Mouse (Mus musculus) kidney, embryonic 16.5 days (tissue): ENCODE measurements around the gene Mfap4. TPM values are rescaled to one million over a fixed set of nuclear protein-coding genes. Genes with fewer than 3 reads are reported as not detected.

Source experiments
- ATAC-seq: fragments of 200-750 bp; cut with Nextera tagmentation; 2 replicates; pipeline ENCODE4 v1.8.0; 2017; ENCODE audit warnings: moderate TSS enrichment; ENCODE audit not compliant: low FRiP score, low TSS enrichment
- H3K27ac ChIP-seq: fragments of 300-500 bp; sonication (generic); 2 replicates; pipeline ENCODE4 v1.5.1; 2014; ENCODE audit warnings: low read length
- H3K27me3 ChIP-seq: fragments of 300-500 bp; sonication (generic); 2 replicates; pipeline ENCODE4 v1.6.1; 2014; ENCODE audit warnings: low read length, control low read depth, mixed read lengths; ENCODE audit not compliant: insufficient read depth
- H3K36me3 ChIP-seq: fragments of 300-500 bp; sonication (generic); 2 replicates; pipeline ENCODE4 v1.6.1; 2014; ENCODE audit warnings: low read length, control low read depth, mixed read lengths; ENCODE audit not compliant: insufficient read depth
- H3K4me1 ChIP-seq: fragments of 300-500 bp; sonication (generic); 2 replicates; pipeline ENCODE4 v1.6.1; 2014; ENCODE audit warnings: low read length, control low read depth, mixed read lengths; ENCODE audit not compliant: insufficient read depth
- H3K4me2 ChIP-seq: fragments of 300-500 bp; sonication (generic); replicated peaks from 2 replicates; pipeline ENCODE4 v1.6.1; 2014; ENCODE audit warnings: low read depth, low read length
- H3K4me3 ChIP-seq: fragments of 300-500 bp; sonication (generic); 2 replicates; pipeline ENCODE4 v1.5.1; 2014; ENCODE audit warnings: mild to moderate bottlenecking, low read length
- H3K9ac ChIP-seq: fragments of 300-500 bp; sonication (generic); replicated peaks from 2 replicates; pipeline ENCODE4 v1.6.1; 2014; ENCODE audit warnings: low read length
- H3K9me3 ChIP-seq: fragments of 300-500 bp; sonication (generic); 2 replicates; pipeline ENCODE4 v1.6.1; 2016; ENCODE audit warnings: low read length, control low read depth
- WGBS: fragments of 180-500 bp; shearing (Covaris S2); extraction: QIAGEN DNeasy Blood & Tissue Kit; methylation state at CpG from one replicate; pipeline ENCODE4 v1.1.7; 2014; 5-methylcytosine and 5-hydroxymethylcytosine counted together
- polyA plus RNA-seq: library from polyadenylated mRNA; unstranded; fragments of >200 nt; fragmentation: Nextera tagmentation; extraction: Ambion mirVana; gene quantifications from 2 replicates; pipeline ENCODE4 v1.2.1, GENCODE M21; 2015

The Mfap4 gene
- polyA plus RNA-seq, 1 experiment from 2014 or later = 181 TPM

DNA sequence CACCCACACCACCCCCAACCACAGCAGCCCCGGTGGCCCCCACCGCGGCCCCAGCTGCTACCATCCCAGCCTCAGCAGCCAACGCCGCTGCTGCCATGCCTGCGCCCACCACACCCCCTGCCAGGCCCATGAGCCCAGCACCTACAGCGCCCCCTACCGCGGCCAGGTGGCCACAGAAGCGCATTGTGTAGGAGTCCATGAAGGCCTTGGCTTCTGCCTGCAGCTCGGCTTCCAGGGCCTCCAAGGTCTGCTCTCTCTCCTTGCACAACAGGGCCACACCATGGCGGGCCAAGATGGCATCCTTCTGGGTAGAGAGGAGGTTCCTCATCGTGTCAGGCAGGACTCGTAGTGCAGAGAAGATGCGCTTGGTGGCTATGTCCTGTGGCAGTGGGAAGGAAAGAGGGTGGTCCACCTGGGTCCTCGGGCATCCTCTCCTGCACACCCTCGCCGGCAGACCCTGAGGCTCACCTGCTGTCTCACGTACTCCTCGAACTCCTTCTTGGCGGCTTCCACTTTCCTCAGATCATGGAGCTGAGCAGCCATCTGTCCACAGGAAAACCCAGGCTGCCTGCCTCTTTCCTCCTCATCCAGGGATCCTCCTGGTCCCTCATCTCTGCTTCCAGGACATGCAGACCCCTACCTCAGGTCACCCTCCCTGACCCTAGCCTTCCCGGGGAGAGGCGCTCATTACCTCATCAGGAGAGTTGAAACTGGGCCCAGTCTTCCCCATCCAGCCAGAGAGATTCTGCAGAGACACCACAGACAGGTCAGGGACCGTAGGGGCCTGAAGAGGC, 35.5 kb upstream of the Mfap4 start:
- H3K4me2 ChIP-seq = no peak overlapping the region
- no peaks in the 10 kb centered on the region for H3K36me3 ChIP-seq
- H3K9ac ChIP-seq = no peak overlapping the region
- no peak for ATAC-seq
- no peaks in the 10 kb centered on the region for H3K9me3 ChIP-seq
- no peaks in the 10 kb centered on the region for H3K27me3 ChIP-seq
- H3K4me1 ChIP-seq = peaks cover 10% of the 10 kb centered on the region
- 71% methylated on average over 24 of the region's 24 CpGs for WGBS
- no peak overlapping the region for H3K27ac ChIP-seq
- no peak overlapping the region for H3K4me3 ChIP-seq

DNA sequence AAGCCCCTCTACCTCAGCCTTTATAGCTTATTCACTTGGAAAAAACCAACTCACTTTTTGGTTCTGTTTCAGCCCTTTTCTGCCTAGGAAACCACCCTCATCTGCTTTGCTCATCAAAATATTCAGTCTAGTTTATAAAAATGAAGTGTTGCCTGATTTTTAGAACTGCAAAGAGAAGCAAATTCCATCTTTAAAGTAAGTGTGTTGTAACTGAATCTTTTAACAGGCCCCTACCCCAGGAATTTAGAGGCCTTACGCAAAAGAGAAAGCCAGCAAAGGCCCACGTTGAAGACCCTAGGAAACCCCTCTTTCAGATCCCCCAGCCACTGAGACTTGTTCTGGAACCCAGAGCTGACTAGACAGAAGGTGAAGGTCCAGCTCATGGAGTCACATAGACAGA, 21.2 kb upstream of the Mfap4 start:
- 69% methylated on average over 2 of the region's 2 CpGs for WGBS
- Histone ChIP-seq H3K27me3 (no peaks in the 10 kb centered on the region), H3K9me3 (no peaks in the 10 kb centered on the region), H3K4me1 (0 out of 2 replicates have a peak, but pooled peaks cover 6% of the 10 kb centered on the region), H3K9ac (no peak overlapping the region), H3K27ac (no peak overlapping the region), H3K4me3 (no peak overlapping the region), H3K4me2 (no peak overlapping the region), H3K36me3 (no peaks in the 10 kb centered on the region)
- no peak for ATAC-seq

DNA sequence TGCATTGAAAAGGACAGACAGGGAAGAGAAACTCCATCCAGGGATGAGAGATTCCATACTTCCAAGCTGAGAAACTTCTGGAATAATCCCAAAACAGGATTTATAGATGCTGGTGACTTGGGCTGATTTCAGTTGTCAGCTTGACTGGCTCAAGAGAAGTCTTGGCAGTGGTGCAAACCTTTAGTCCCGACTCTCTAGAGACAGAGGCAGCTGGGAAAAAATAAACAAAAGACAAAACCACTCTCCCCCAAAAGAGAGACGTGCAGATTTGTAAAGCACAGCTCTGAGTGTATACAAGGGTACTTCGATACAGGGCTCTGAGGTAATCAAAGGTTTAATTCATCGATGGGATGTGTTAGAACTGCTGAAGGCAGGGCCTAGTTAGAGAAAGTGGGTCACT, 19.8 kb upstream of the Mfap4 start:
- no peaks in the 10 kb centered on the region for H3K36me3 ChIP-seq
- WGBS = 53% methylated on average over 4 of the region's 4 CpGs
- 0 out of 2 replicates have a peak, but pooled peaks cover 6% of the 10 kb centered on the region for H3K4me1 ChIP-seq
- H3K27ac ChIP-seq = peak overlapping the region; percentile 54; the same call in 1 of the 2 replicates
- ATAC-seq = no peak
- no peaks in the 10 kb centered on the region for H3K27me3 ChIP-seq
- H3K4me3 ChIP-seq = no peak overlapping the region
- H3K9ac ChIP-seq = no peak overlapping the region
- H3K4me2 ChIP-seq = no peak overlapping the region
- H3K9me3 ChIP-seq = no peaks in the 10 kb centered on the region

- Histone ChIP-seq H3K27ac (no peak overlapping the region), H3K27me3 (no peaks in the 10 kb centered on the region), H3K4me3 (no peak overlapping the region), H3K9ac (no peak overlapping the region), H3K36me3 (no peaks in the 10 kb centered on the region), H3K4me1 (0 out of 2 replicates have a peak, but pooled peaks cover 6% of the 10 kb centered on the region), H3K4me2 (no peak overlapping the region), H3K9me3 (no peaks in the 10 kb centered on the region)
- no peak for ATAC-seq
- WGBS = 93% methylated on average over 4 of the region's 4 CpGs
These were observed 16.7 kb upstream of the Mfap4 start for GRCm38 (mm10) chr11:61468534-61468933.

DNA sequence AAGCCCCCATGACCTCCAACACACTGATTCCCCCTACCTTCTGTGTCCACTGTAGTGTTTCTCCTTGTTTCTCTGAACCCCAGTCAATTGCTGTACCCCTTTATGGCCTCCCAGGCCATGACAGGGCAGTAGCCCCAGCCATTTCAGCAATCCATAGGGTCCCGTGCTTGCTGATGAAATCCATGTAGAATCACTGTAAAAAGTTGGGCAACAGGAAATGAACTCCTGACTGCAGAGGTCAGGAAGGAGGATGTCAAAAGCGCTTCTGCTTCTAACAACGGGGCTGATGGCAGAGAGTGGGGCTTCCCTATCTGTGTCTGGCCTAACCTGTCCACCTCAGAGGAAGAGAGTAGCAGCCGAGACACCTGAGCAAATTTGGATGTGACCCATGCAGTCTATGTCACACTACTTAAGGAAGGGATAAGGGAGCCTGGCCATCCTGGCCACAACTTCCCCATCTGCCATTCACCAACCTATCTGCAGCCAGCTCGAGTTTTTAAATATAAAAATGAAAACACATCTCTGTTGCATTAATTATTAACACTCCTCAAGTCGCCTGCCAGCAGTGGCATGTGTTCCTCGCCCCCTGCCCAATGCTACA, 15.8 kb upstream of the Mfap4 start:
- Histone ChIP-seq H3K9ac (no peak overlapping the region), H3K27ac (no peak overlapping the region), H3K36me3 (no peaks in the 10 kb centered on the region), H3K27me3 (no peaks in the 10 kb centered on the region), H3K4me3 (no peak overlapping the region), H3K4me1 (0 out of 2 replicates have a peak, but pooled peaks cover 6% of the 10 kb centered on the region), H3K4me2 (no peak overlapping the region), H3K9me3 (no peaks in the 10 kb centered on the region)
- no peak for ATAC-seq
- WGBS = 58% methylated on average over 7 of the region's 7 CpGs

DNA sequence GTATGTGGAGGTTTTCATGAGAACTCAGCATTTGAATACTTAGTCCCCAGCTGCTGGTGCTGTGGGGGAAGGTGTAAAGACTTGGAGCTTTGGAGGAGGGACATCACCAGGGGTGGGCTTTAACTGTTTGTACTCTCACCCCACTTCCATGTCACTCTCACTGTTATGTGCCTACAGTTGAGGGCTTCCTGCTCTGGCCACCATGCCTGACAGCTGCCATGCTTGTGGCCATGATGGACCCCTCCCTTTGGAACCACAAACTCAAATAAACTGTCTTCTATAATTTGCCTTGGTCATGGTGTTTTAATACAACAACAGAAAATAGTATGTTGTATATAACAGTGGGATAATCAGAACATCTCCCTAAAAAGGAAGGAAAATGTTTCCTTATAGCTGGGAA, 14.4 kb upstream of the Mfap4 start:
- Histone ChIP-seq H3K4me2 (no peak overlapping the region), H3K4me1 (no peaks in the 10 kb centered on the region), H3K27ac (no peak overlapping the region), H3K36me3 (no peaks in the 10 kb centered on the region), H3K9me3 (no peaks in the 10 kb centered on the region), H3K27me3 (no peaks in the 10 kb centered on the region), H3K4me3 (no peak overlapping the region), H3K9ac (no peak overlapping the region)
- ATAC-seq = no peak

DNA sequence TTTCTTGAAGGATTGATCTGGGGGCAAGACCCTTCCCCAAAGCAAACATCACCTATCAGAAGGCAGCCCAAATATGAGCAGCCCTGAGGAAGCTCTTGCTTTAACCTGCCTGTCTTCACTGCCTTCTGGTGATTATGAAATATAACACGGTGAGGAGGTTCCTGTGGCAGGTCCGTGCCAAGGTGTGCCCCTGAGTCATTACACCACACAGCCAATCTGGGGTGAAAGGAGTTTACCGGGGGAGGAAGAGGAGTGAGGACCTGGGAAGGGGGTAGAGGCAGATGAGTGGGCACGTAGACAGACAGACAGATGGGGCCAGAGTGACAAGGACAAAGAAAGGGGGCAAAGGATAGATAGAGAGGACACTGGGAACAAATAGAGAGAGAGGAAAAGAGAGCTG, 11.6 kb upstream of the Mfap4 start:
- H3K9ac ChIP-seq = no peak overlapping the region
- no peak for ATAC-seq
- 60% methylated on average over 4 of the region's 4 CpGs for WGBS

GRCm38 (mm10) chr11:61476786-61477382, 8.3 kb upstream of the Mfap4 start:
- ATAC-seq = no peak
- Histone ChIP-seq H3K9me3 (no peaks in the 10 kb centered on the region), H3K27me3 (no peaks in the 10 kb centered on the region), H3K4me2 (peak overlapping the region; percentile 58), H3K4me1 (peaks cover 15% of the 10 kb centered on the region), H3K27ac (peak overlapping the region; percentile 73), H3K4me3 (peak overlapping the region; percentile 29), H3K36me3 (no peaks in the 10 kb centered on the region), H3K9ac (peak overlapping the region; percentile 5; the same call in 1 of the 2 replicates)
- WGBS = 42% methylated on average over 12 of the region's 12 CpGs

More for the DNA sequence above, 11.6 kb upstream of the Mfap4 start:
- no peak overlapping the region for H3K4me2 ChIP-seq
- H3K27ac ChIP-seq = no peak overlapping the region
- no peaks in the 10 kb centered on the region for H3K27me3 ChIP-seq
- no peak overlapping the region for H3K4me3 ChIP-seq
- no peaks in the 10 kb centered on the region for H3K36me3 ChIP-seq
- H3K4me1 ChIP-seq = peaks cover 6% of the 10 kb centered on the region; the same call in 1 of the 2 replicates
- no peaks in the 10 kb centered on the region for H3K9me3 ChIP-seq

DNA sequence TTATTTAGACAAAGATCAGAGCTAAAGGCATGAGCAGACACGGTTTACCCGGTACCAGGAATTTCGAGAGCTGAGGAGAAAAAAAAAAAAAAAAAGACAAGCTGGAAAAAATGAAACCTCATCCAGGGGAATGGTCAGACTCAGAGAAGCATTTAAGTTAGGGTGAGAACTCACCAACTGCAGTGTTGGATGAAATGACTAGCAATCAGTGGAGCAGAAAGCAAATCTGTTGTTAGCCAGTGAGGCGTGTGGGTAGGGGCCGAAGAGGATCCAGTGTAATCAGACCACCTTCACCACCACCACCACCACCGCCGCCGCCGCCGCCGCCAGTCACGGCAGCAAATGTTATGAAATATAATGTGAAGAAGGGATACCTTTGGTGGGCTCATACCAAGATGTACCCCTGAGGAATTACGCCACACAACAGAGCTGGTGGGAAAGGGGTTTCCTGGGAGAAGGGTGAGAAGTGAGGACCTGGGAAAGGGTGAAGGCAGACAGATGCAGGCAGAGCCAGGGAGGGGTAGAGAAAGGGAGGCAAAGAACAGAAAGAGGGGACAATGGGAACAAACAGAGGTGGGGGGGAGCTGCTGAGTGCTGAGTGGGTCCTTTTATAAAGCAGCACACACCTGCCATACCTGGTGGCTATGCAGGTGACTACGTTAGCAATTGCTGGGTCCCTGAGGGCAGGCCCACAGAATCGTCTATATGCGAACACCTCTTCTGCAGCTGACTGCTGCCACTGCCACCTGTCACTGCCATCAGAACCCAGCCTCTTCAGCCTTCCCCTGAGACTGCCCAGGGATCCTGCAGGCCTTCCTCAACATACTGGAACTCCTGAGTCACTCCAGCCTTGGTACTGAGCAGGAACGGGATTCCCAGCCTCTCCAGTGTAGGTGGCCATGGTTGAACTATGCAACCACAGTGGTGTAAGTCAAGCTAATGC, 7.4 kb upstream of the Mfap4 start:
- H3K4me2 ChIP-seq = peak overlapping the region; percentile 58
- H3K9ac ChIP-seq = peak overlapping the region; percentile 5; the same call in 1 of the 2 replicates
- H3K27me3 ChIP-seq = no peaks in the 10 kb centered on the region
- H3K9me3 ChIP-seq = no peaks in the 10 kb centered on the region
- WGBS = 42% methylated on average over 17 of the region's 17 CpGs
- H3K27ac ChIP-seq = peak overlapping the region; percentile 73
- H3K36me3 ChIP-seq = no peaks in the 10 kb centered on the region
- H3K4me1 ChIP-seq = peaks cover 15% of the 10 kb centered on the region
- ATAC-seq = peak; percentile 64; the same call in 1 of the 2 replicates
- peak overlapping the region; percentile 29 for H3K4me3 ChIP-seq
